Mouse (Mus musculus) C2C12 (cell line): ENCODE measurements around the gene Cant1.
A peak's percentile ranks its signal among the peaks of the same experiment; 100 is the strongest.

Experiments used
- CEBPB ChIP-seq: IDR thresholded peaks from one replicate; pipeline ENCODE4 v1.6.1; 2011; ENCODE audit warnings: low read depth, mild to moderate bottlenecking, control low read depth, moderate library complexity
- CTCF ChIP-seq: IDR thresholded peaks from one replicate; pipeline ENCODE4 v1.5.1; 2011; ENCODE audit not compliant: control insufficient read depth, insufficient read depth, insufficient read length
- FOSL1 ChIP-seq: IDR thresholded peaks from one replicate; pipeline ENCODE4 v1.8.0; 2011; ENCODE audit warnings: mild to moderate bottlenecking, low read length; ENCODE audit not compliant: poor library complexity, insufficient read depth, severe bottlenecking
- MAX ChIP-seq: IDR thresholded peaks from one replicate; pipeline ENCODE4 v1.6.1; 2011; ENCODE audit warnings: mild to moderate bottlenecking, control low read depth
- MYOD1 ChIP-seq: IDR thresholded peaks from one replicate; pipeline ENCODE4 v1.6.1; 2011; ENCODE audit warnings: low read depth; ENCODE audit not compliant: control insufficient read depth, insufficient read length
- MYOG ChIP-seq: IDR thresholded peaks from one replicate; pipeline ENCODE4 v1.6.1; 2011; ENCODE audit not compliant: control insufficient read depth, insufficient read length; ENCODE audit errors: extremely low read depth
- USF1 ChIP-seq: IDR thresholded peaks from one replicate; pipeline ENCODE4 v1.6.1; 2011; ENCODE audit warnings: low read depth, mild to moderate bottlenecking, control low read depth, moderate library complexity

- TF ChIP-seq CTCF (peak; percentile 39), MYOD1 (no peak), MAX (no peak), USF1 (no peak), CEBPB (no peak), MYOG (no peak), FOSL1 (no peak)
Observed at GRCm38 (mm10) chr11:118443201-118443970, 24.5 kb upstream of the Cant1 start.
